In the genomic region with DNA sequence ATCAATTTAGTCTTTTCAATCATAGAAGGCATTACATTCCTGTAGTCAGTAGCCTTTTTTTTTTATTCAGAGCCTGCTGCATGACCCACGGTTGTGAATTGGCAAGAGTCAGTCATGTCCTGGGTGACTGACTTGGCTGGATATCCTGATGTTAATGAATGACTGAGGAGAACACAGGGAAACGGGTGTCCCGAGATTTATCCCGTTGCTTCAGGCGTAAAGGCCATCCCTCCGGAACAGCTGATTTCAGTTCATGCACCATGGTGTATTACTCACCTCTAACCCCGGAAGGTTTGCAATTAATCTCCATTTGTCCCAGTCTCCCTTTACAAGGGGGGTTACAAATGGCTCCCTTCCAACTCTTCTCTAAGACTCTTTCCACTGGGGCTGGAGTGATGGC, we compare ENCODE assay signal across 26 mouse cellular contexts. TPM values are rescaled to one million over a fixed set of nuclear protein-coding genes. Genes with fewer than 3 reads are reported as not detected.
A peak's percentile ranks its signal among the peaks of the same experiment; 100 is the strongest.
DNase-seq lines count a peak whose midpoint lies in the region; ATAC-seq and TF ChIP-seq lines count a peak whose summit lies in the region.
"Had no signal": no experiment of that assay in that cellular context is flagged by ENCODE, and none has a peak within 500 bp of the region (broad histone marks: within the 10 kb centered on the region; RNA-seq: fewer than 3 reads in every experiment).

No protein-coding gene starts in this region.

- no peaks in the 10 kb centered on the region for H3K36me3 ChIP-seq in hindbrain, embryonic 11.5 days (ENCODE audit: control insufficient read depth, insufficient read depth, low read length)
- H3K36me3 ChIP-seq in hindbrain, postnatal 0 days (ENCODE audit: insufficient read depth, low read length) = no peaks in the 10 kb centered on the region
- H3K36me3 ChIP-seq: embryonic facial prominence, embryonic 13.5 days; heart, embryonic 15.5 days; limb, embryonic 10.5 days; limb, embryonic 15.5 days; midbrain, embryonic 13.5 days; stomach, embryonic 15.5 days had no signal

- no peaks in the 10 kb centered on the region for H3K4me1 ChIP-seq in hindbrain, embryonic 11.5 days (replicated peaks; ENCODE audit: control insufficient read depth, insufficient read depth, low read length)
- no peaks in the 10 kb centered on the region for H3K4me1 ChIP-seq in hindbrain, postnatal 0 days (ENCODE audit: insufficient read depth, low read length)
- H3K4me1 ChIP-seq: limb, embryonic 10.5 days; limb, embryonic 15.5 days; stomach, embryonic 15.5 days had no signal

- H3K9ac ChIP-seq in hindbrain, embryonic 11.5 days (ENCODE audit: low read depth, low read length) = no peak overlapping the region
- H3K9ac ChIP-seq in hindbrain, postnatal 0 days (replicated peaks; ENCODE audit: low read length) = no peak overlapping the region
- H3K9ac ChIP-seq: embryonic facial prominence, embryonic 13.5 days; heart, embryonic 15.5 days; hindbrain, embryonic 14.5 days; limb, embryonic 15.5 days; midbrain, embryonic 13.5 days; stomach, embryonic 15.5 days had no signal

- no peak for TF ChIP-seq CTCF in hindbrain, postnatal 0 days (IDR thresholded peaks at IDR 0.05; ENCODE audit: low read depth)

- no peaks in the 10 kb centered on the region for H3K9me3 ChIP-seq in hindbrain, embryonic 11.5 days (ENCODE audit: control insufficient read depth, low read length)
- no peaks in the 10 kb centered on the region for H3K9me3 ChIP-seq in hindbrain, postnatal 0 days (ENCODE audit: low read length)
- H3K9me3 ChIP-seq: embryonic facial prominence, embryonic 13.5 days; heart, embryonic 15.5 days; limb, embryonic 10.5 days; limb, embryonic 15.5 days; midbrain, embryonic 13.5 days; stomach, embryonic 15.5 days had no signal

- no peak overlapping the region for H3K4me3 ChIP-seq in hindbrain, embryonic 11.5 days (ENCODE audit: low read depth, low read length)
- no peak overlapping the region for H3K4me3 ChIP-seq in hindbrain, postnatal 0 days (ENCODE audit: low read length)
- H3K4me3 ChIP-seq: embryonic facial prominence, embryonic 13.5 days; heart, embryonic 15.5 days; limb, embryonic 10.5 days; limb, embryonic 15.5 days; megakaryocyte, embryonic 14.5 days; midbrain, embryonic 13.5 days; stomach, embryonic 15.5 days had no signal

- peak; percentile 21 for DNase-seq in hindbrain, embryonic 11.5 days (ENCODE audit: low spot score)
- DNase-seq in hindbrain, postnatal 0 days (ENCODE audit: low spot score) = no peak
- peak; percentile 38 for DNase-seq in MN1 (ENCODE audit: low spot score)
- DNase-seq in kidney, adult 8-10 months = peak; percentile 83 to 91
- peak; percentile 60 for DNase-seq in kidney, postnatal 10 days
- no peak for DNase-seq in lung, postnatal 10 days
- no peak for DNase-seq in adrenal gland, postnatal 14 days
- no peak for DNase-seq in ovary, postnatal 14 days (ENCODE audit: low spot score)
- DNase-seq: adrenal gland, postnatal 36 days; cerebellum, adult 18-20 months; cerebellum, postnatal 10 days; gastrocnemius, postnatal 14 days; heart, postnatal 4 days; layer of hippocampus, postnatal 36 days; lung, postnatal 4 days; right cerebral cortex, postnatal 25 days; thymus, postnatal 14 days had no signal

- ATAC-seq in hindbrain, embryonic 11.5 days (ENCODE audit: low FRiP score) = no peak
- no peak for ATAC-seq in hindbrain, postnatal 0 days
- ATAC-seq: inflammation-experienced regulatory T-cells, adult 6 months; midbrain, embryonic 13.5 days had no signal

- no peaks in the 10 kb centered on the region for H3K27me3 ChIP-seq in hindbrain, embryonic 11.5 days (ENCODE audit: control insufficient read depth, insufficient read depth, low read length)
- H3K27me3 ChIP-seq in hindbrain, postnatal 0 days (ENCODE audit: insufficient read depth, low read length) = no peaks in the 10 kb centered on the region
- H3K27me3 ChIP-seq: embryonic facial prominence, embryonic 13.5 days; heart, embryonic 15.5 days; limb, embryonic 15.5 days; midbrain, embryonic 13.5 days; stomach, embryonic 15.5 days had no signal

- WGBS in hindbrain, embryonic 11.5 days = 65% methylated on average over 7 of the region's 7 CpGs
- WGBS in hindbrain, postnatal 0 days = 47% methylated on average over 7 of the region's 7 CpGs

- no peak overlapping the region for H3K4me2 ChIP-seq in hindbrain, embryonic 11.5 days (replicated peaks; ENCODE audit: low read depth, low read length)
- H3K4me2 ChIP-seq in hindbrain, postnatal 0 days (ENCODE audit: low read depth, low read length) = no peak overlapping the region
- H3K4me2 ChIP-seq: embryonic facial prominence, embryonic 13.5 days; heart, embryonic 15.5 days; hindbrain, embryonic 14.5 days; limb, embryonic 15.5 days; midbrain, embryonic 13.5 days; stomach, embryonic 15.5 days had no signal

- peak overlapping the region; percentile 9; the same call in 1 of the 2 replicates for H3K27ac ChIP-seq in hindbrain, embryonic 11.5 days (ENCODE audit: low read depth, low read length)
- H3K27ac ChIP-seq in hindbrain, postnatal 0 days = no peak overlapping the region
- H3K27ac ChIP-seq: embryonic facial prominence, embryonic 13.5 days; heart, embryonic 15.5 days; hindbrain, embryonic 14.5 days; limb, embryonic 10.5 days; limb, embryonic 15.5 days; midbrain, embryonic 13.5 days; stomach, embryonic 15.5 days had no signal

RNA-seq across cellular contexts. Expression of gene Dhx8, which starts 18.7 kb away (rescaled TPM):
- 37.0 and 39.9 TPM in 2 replicates for polyA plus RNA-seq in hindbrain, embryonic 11.5 days (2014; fragmentation: Nextera tagmentation; extraction: Ambion mirVana)
- total RNA-seq in hindbrain, postnatal 0 days (2014; rRNA removed) = 19.0 and 24.1 TPM in 2 replicates
- polyA plus RNA-seq in hindbrain, postnatal 0 days (2015; fragmentation: Nextera tagmentation; extraction: Ambion mirVana) = 25.6 and 30.6 TPM in 2 replicates
- total RNA-seq in adrenal gland, postnatal 14 days (2021) = 24.6 and 27.8 TPM in 2 replicates

RNA-seq across cellular contexts. Expression of gene Arl4d, which starts 48.7 kb away (rescaled TPM):
- polyA plus RNA-seq in hindbrain, embryonic 11.5 days (2014; fragmentation: Nextera tagmentation; extraction: Ambion mirVana) = 14.1 and 14.2 TPM in 2 replicates
- 5.7 and 6.5 TPM in 2 replicates for total RNA-seq in hindbrain, postnatal 0 days (2014; rRNA removed)
- polyA plus RNA-seq in hindbrain, postnatal 0 days (2015; fragmentation: Nextera tagmentation; extraction: Ambion mirVana) = 6.2 TPM in 2 replicates
- total RNA-seq in adrenal gland, postnatal 14 days (2021) = 12.6 and 15.6 TPM in 2 replicates

Comparison
In these comparisons a context has a peak if more than half of its experiments do, and no peak if none do; other contexts are left out.
1. DNase-seq: peak in hindbrain, embryonic 11.5 days (single experiment), MN1 (single experiment), kidney, adult 8-10 months (2 of 2) and kidney, postnatal 10 days (single experiment); none in hindbrain, postnatal 0 days (single experiment), lung, postnatal 10 days (single experiment), adrenal gland, postnatal 14 days (single experiment) and ovary, postnatal 14 days (single experiment).